Mouse (Mus musculus): ENCODE results near the gene Gm10229. TPM values are rescaled to one million over a fixed set of nuclear protein-coding genes. Genes with fewer than 3 reads are reported as not detected.
"Not testable (repeated sequence)": the region's sequence is repeated elsewhere in the genome, so short reads cannot be mapped to it uniquely, and the experiment has no call there.

Gm10229 gene
- polyA plus RNA-seq (2014; fragmentation: Nextera tagmentation; extraction: Ambion mirVana) = not detected in 2 replicates

- H3K4me3 ChIP-seq (ENCODE audit: low read depth, low read length); ATAC-seq (ENCODE audit: low read depth): not testable (repeated sequence)
- 94% methylated on average over 1 of the region's 3 CpGs for WGBS
These were observed at the start of gene Gm10229 for GRCm38 (mm10) chr16:89014984-89015383. Gene Gm10229, plus strand, starts transcription at chr16:89015284.

DNA sequence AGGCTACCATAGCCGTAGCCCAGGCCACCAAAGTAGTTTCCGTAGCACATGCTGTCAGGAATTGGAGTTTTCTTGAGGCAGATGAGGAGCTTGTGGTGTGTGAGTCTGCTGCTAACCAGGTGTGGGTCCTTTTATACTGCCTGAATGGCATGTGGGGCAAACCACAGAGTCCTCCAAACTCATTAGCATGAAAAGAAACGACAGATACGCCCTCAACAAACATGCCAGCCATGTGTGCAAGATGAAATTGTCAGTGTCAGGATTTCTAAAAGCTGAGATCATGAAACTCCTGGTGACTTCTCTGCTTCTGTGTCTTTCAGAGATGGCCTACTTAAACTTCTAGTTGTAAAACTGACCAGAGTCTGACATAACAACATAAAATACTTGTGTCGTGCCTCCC lies 4.4 kb upstream of the Gm10229 start, which contains the start of gene Krtap22-2:
TSS of gene Krtap22-2 (minus strand) at position 101 of the 400 bp plus-strand sequence.
- H3K27me3 ChIP-seq (ENCODE audit: control insufficient read depth, insufficient read depth, low read length) = no peaks in the 10 kb centered on the region

More at GRCm38 (mm10) chr16:89014984-89015383, at the start of gene Gm10229:
- H3K36me3 ChIP-seq (ENCODE audit: control insufficient read depth, insufficient read depth, low read length); H3K9ac ChIP-seq (replicated peaks; ENCODE audit: low read depth, low read length); H3K27me3 ChIP-seq (ENCODE audit: control insufficient read depth, insufficient read depth, low read length); H3K9me3 ChIP-seq (ENCODE audit: control insufficient read depth, low read length); H3K27ac ChIP-seq (ENCODE audit: low read depth, low read length); H3K4me1 ChIP-seq (ENCODE audit: control insufficient read depth, insufficient read depth, low read length); H3K4me2 ChIP-seq (ENCODE audit: low read depth, low read length): not testable (repeated sequence)

DNA sequence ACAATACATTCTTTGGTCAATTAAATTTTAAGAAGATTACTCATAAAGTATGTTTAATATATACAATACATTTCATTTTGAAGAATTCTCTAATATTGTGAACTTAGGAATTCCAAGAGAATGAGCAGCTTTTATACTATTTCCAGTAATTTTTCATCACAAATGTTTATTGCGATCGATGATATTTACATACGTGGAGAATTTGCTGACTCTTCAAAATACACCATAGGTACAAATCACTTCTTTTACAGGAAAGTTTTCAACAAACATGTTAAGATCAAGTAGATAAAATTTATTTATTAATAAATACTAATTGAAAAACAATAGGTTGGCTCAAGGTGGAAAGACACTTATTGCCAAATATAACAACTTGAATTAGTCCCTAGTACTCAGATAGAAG lies 1.1 kb upstream of the Gm10229 start:
- no peak overlapping the region for H3K9ac ChIP-seq (replicated peaks; ENCODE audit: low read depth, low read length)
- no peak overlapping the region for H3K27ac ChIP-seq (ENCODE audit: low read depth, low read length)
- H3K36me3 ChIP-seq (ENCODE audit: control insufficient read depth, insufficient read depth, low read length) = no peaks in the 10 kb centered on the region
- H3K9me3 ChIP-seq (ENCODE audit: control insufficient read depth, low read length) = no peaks in the 10 kb centered on the region
- H3K4me1 ChIP-seq (ENCODE audit: control insufficient read depth, insufficient read depth, low read length) = no peaks in the 10 kb centered on the region
- no peaks in the 10 kb centered on the region for H3K27me3 ChIP-seq (ENCODE audit: control insufficient read depth, insufficient read depth, low read length)
- no peak overlapping the region for H3K4me3 ChIP-seq (ENCODE audit: low read depth, low read length)
- no peak overlapping the region for H3K4me2 ChIP-seq (ENCODE audit: low read depth, low read length)
- 98% methylated on average over 3 of the region's 3 CpGs for WGBS
- no peak for ATAC-seq (ENCODE audit: low read depth)

More for the DNA sequence above, 4.4 kb upstream of the Gm10229 start, which contains the start of gene Krtap22-2:
- Histone ChIP-seq H3K9me3 (ENCODE audit: control insufficient read depth, low read length) (no peaks in the 10 kb centered on the region), H3K4me2 (ENCODE audit: low read depth, low read length) (no peak within 1 kb of the TSS), H3K36me3 (ENCODE audit: control insufficient read depth, insufficient read depth, low read length) (no peaks in the 10 kb centered on the region), H3K9ac (replicated peaks; ENCODE audit: low read depth, low read length) (no peak within 1 kb of the TSS), H3K27ac (ENCODE audit: low read depth, low read length) (no peak within 1 kb of the TSS), H3K4me1 (ENCODE audit: control insufficient read depth, insufficient read depth, low read length) (no peaks in the 10 kb centered on the region), H3K4me3 (ENCODE audit: low read depth, low read length) (no peak within 1 kb of the TSS)
- no peak for ATAC-seq (ENCODE audit: low read depth)
- 85% methylated on average over 5 of the region's 5 CpGs for WGBS

- not testable (repeated sequence) for H3K9me3 ChIP-seq (ENCODE audit: control insufficient read depth, low read length); H3K36me3 ChIP-seq (ENCODE audit: control insufficient read depth, insufficient read depth, low read length); H3K4me2 ChIP-seq (ENCODE audit: low read depth, low read length); H3K9ac ChIP-seq (replicated peaks; ENCODE audit: low read depth, low read length); H3K27ac ChIP-seq (ENCODE audit: low read depth, low read length); ATAC-seq (ENCODE audit: low read depth); H3K4me1 ChIP-seq (ENCODE audit: control insufficient read depth, insufficient read depth, low read length); H3K27me3 ChIP-seq (ENCODE audit: control insufficient read depth, insufficient read depth, low read length); H3K4me3 ChIP-seq (ENCODE audit: low read depth, low read length)
- 88% methylated on average over 3 of the region's 3 CpGs for WGBS
These were observed 16.3 kb downstream of the Gm10229 start, which contains the start of gene Krtap6-1 for GRCm38 (mm10) chr16:89031399-89031798. Gene Krtap6-1, plus strand, starts transcription at chr16:89031699.

DNA sequence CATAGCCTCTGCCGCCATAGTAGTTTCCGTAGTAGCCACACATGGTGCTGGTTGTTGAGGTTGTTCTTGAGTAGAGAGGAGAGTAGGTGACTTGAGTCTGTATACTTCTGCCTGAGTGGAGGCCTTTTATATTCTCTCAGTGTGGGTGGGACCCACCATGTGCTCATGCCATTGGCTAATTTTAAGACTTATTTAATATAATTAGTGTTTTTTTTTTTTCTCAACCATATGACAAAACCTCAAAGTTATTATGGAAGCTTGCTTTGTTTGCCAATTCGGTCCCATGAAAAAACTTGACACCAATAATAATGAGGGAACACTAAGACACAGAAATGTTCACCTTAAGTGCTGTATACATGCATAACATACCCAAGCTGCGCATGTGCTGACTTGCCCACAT lies 26.3 kb downstream of the Gm10229 start, which contains the start of gene Gm10228:
TSS of gene Gm10228 (minus strand) at position 101 of the 400 bp plus-strand sequence.
- H3K9me3 ChIP-seq (ENCODE audit: control insufficient read depth, low read length); H3K4me2 ChIP-seq (ENCODE audit: low read depth, low read length); H3K27ac ChIP-seq (ENCODE audit: low read depth, low read length); ATAC-seq (ENCODE audit: low read depth); H3K4me3 ChIP-seq (ENCODE audit: low read depth, low read length); H3K36me3 ChIP-seq (ENCODE audit: control insufficient read depth, insufficient read depth, low read length); H3K27me3 ChIP-seq (ENCODE audit: control insufficient read depth, insufficient read depth, low read length); H3K4me1 ChIP-seq (ENCODE audit: control insufficient read depth, insufficient read depth, low read length); H3K9ac ChIP-seq (replicated peaks; ENCODE audit: low read depth, low read length): not testable (repeated sequence)
- WGBS = 92% methylated on average over 2 of the region's 4 CpGs

DNA sequence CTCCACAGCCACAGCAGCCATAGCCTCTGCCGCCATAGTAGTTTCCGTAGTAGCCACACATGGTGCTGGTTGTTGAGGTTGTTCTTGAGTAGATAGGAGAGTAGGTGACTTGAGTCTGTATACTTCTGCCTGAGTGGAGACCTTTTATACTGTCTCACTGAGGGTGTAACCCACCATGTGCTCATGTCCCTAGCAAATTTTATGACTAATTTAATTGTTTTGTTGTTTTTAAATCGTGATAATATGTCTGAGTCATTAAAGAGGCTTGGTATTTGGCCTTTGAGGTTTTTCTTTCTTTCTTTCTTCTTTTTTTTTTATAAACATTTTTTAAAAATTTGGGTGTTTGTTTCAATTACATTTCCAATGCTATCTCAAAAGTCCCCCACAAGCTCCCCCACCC lies 32.7 kb downstream of the Gm10229 start, which contains the start of gene Krtap6-5:
TSS of gene Krtap6-5 (minus strand) at position 101 of the 400 bp plus-strand sequence.
- no peak for ATAC-seq (ENCODE audit: low read depth)
- H3K9ac ChIP-seq (replicated peaks; ENCODE audit: low read depth, low read length) = no peak within 1 kb of the TSS

GRCm38 (mm10) chr16:89063902-89064301 lies 48.8 kb downstream of the Gm10229 start, which contains the start of gene 1110025L11Rik:
Gene 1110025L11Rik, minus strand, starts transcription at chr16:89064002.
- not testable (repeated sequence) for H3K27me3 ChIP-seq (ENCODE audit: control insufficient read depth, insufficient read depth, low read length); H3K9ac ChIP-seq (replicated peaks; ENCODE audit: low read depth, low read length); ATAC-seq (ENCODE audit: low read depth); H3K4me2 ChIP-seq (ENCODE audit: low read depth, low read length); H3K4me3 ChIP-seq (ENCODE audit: low read depth, low read length); H3K4me1 ChIP-seq (ENCODE audit: control insufficient read depth, insufficient read depth, low read length); H3K27ac ChIP-seq (ENCODE audit: low read depth, low read length); H3K36me3 ChIP-seq (ENCODE audit: control insufficient read depth, insufficient read depth, low read length); H3K9me3 ChIP-seq (ENCODE audit: control insufficient read depth, low read length)
- no CpG with 5 or more reads among the region's 2 CpGs for WGBS

More for the DNA sequence above, 32.7 kb downstream of the Gm10229 start, which contains the start of gene Krtap6-5:
- H3K27me3 ChIP-seq (ENCODE audit: control insufficient read depth, insufficient read depth, low read length) = no peaks in the 10 kb centered on the region
- no peaks in the 10 kb centered on the region for H3K4me1 ChIP-seq (ENCODE audit: control insufficient read depth, insufficient read depth, low read length)
- H3K4me2 ChIP-seq (ENCODE audit: low read depth, low read length) = no peak within 1 kb of the TSS
- H3K27ac ChIP-seq (ENCODE audit: low read depth, low read length) = no peak within 1 kb of the TSS
- WGBS = 91% methylated on average over 3 of the region's 3 CpGs
- H3K4me3 ChIP-seq (ENCODE audit: low read depth, low read length) = no peak within 1 kb of the TSS
- H3K9me3 ChIP-seq (ENCODE audit: control insufficient read depth, low read length) = no peaks in the 10 kb centered on the region
- no peaks in the 10 kb centered on the region for H3K36me3 ChIP-seq (ENCODE audit: control insufficient read depth, insufficient read depth, low read length)

Other genes with a start within 250 kb of the Gm10229 start
- not detected in 2 replicates for gene 2310057N15Rik, start 241.1 kb upstream of the Gm10229 start, polyA plus RNA-seq (2014; fragmentation: Nextera tagmentation; extraction: Ambion mirVana)
- gene Gm5965, start 237.4 kb upstream of the Gm10229 start, polyA plus RNA-seq (2014; fragmentation: Nextera tagmentation; extraction: Ambion mirVana) = not detected in 2 replicates
- gene Gm20741, start 203.1 kb upstream of the Gm10229 start, polyA plus RNA-seq (2014; fragmentation: Nextera tagmentation; extraction: Ambion mirVana) = not detected in 2 replicates
- gene Krtap15, start 195.1 kb upstream of the Gm10229 start, polyA plus RNA-seq (2014; fragmentation: Nextera tagmentation; extraction: Ambion mirVana) = not detected in 2 replicates
- gene Krtap14, start 189.1 kb upstream of the Gm10229 start, polyA plus RNA-seq (2014; fragmentation: Nextera tagmentation; extraction: Ambion mirVana) = not detected in 2 replicates
- not detected in 2 replicates for gene Krtap19-1, start 145.9 kb upstream of the Gm10229 start, polyA plus RNA-seq (2014; fragmentation: Nextera tagmentation; extraction: Ambion mirVana)
- not detected in 2 replicates for gene Krtap19-2, start 141.0 kb upstream of the Gm10229 start, polyA plus RNA-seq (2014; fragmentation: Nextera tagmentation; extraction: Ambion mirVana)
- not detected in 2 replicates for gene Krtap19-3, start 137.2 kb upstream of the Gm10229 start, polyA plus RNA-seq (2014; fragmentation: Nextera tagmentation; extraction: Ambion mirVana)
- not detected in 2 replicates for gene Krtap19-4, start 130.2 kb upstream of the Gm10229 start, polyA plus RNA-seq (2014; fragmentation: Nextera tagmentation; extraction: Ambion mirVana)
- gene Krtap19-5, start 118.8 kb upstream of the Gm10229 start, polyA plus RNA-seq (2014; fragmentation: Nextera tagmentation; extraction: Ambion mirVana) = not detected in 2 replicates
- gene Krtap19-9b, start 83.0 kb upstream of the Gm10229 start, polyA plus RNA-seq (2014; fragmentation: Nextera tagmentation; extraction: Ambion mirVana) = not detected in 2 replicates
- not detected in 2 replicates for gene Krtap16-3, start 52.4 kb upstream of the Gm10229 start, polyA plus RNA-seq (2014; fragmentation: Nextera tagmentation; extraction: Ambion mirVana)
- not detected in 2 replicates for gene Krtap22-2, start 4.5 kb upstream of the Gm10229 start, polyA plus RNA-seq (2014; fragmentation: Nextera tagmentation; extraction: Ambion mirVana)
- not detected in 2 replicates for gene Krtap6-1, start 16.4 kb downstream of the Gm10229 start, polyA plus RNA-seq (2014; fragmentation: Nextera tagmentation; extraction: Ambion mirVana)
- gene Gm10228, start 26.2 kb downstream of the Gm10229 start, polyA plus RNA-seq (2014; fragmentation: Nextera tagmentation; extraction: Ambion mirVana) = not detected in 2 replicates
- gene Krtap6-5, start 32.6 kb downstream of the Gm10229 start, polyA plus RNA-seq (2014; fragmentation: Nextera tagmentation; extraction: Ambion mirVana) = not detected in 2 replicates
- gene 1110025L11Rik, start 48.7 kb downstream of the Gm10229 start, polyA plus RNA-seq (2014; fragmentation: Nextera tagmentation; extraction: Ambion mirVana) = not detected in 2 replicates
- gene Krtap6-3, start 68.7 kb downstream of the Gm10229 start, polyA plus RNA-seq (2014; fragmentation: Nextera tagmentation; extraction: Ambion mirVana) = not detected in 2 replicates
- not detected in 2 replicates for gene Gm6358, start 125.6 kb downstream of the Gm10229 start, polyA plus RNA-seq (2014; fragmentation: Nextera tagmentation; extraction: Ambion mirVana)
- not detected in 2 replicates for gene Gm10061, start 135.8 kb downstream of the Gm10229 start, polyA plus RNA-seq (2014; fragmentation: Nextera tagmentation; extraction: Ambion mirVana)
- not detected in 2 replicates for gene Gm9789, start 142.7 kb downstream of the Gm10229 start, polyA plus RNA-seq (2014; fragmentation: Nextera tagmentation; extraction: Ambion mirVana)
- not detected in 2 replicates for gene Gm7735, start 154.2 kb downstream of the Gm10229 start, polyA plus RNA-seq (2014; fragmentation: Nextera tagmentation; extraction: Ambion mirVana)
- gene 1110057P08Rik, start 159.5 kb downstream of the Gm10229 start, polyA plus RNA-seq (2014; fragmentation: Nextera tagmentation; extraction: Ambion mirVana) = not detected in 2 replicates
- gene Krtap20-2, start 190.6 kb downstream of the Gm10229 start, polyA plus RNA-seq (2014; fragmentation: Nextera tagmentation; extraction: Ambion mirVana) = not detected in 2 replicates

All from neural tube, embryonic 14.5 days (tissue).